Mouse (Mus musculus): ENCODE data around the gene Ctnnal1. TPM values are rescaled to one million over a fixed set of nuclear protein-coding genes. Genes with fewer than 3 reads are reported as not detected.

Gene Ctnnal1
- polyA plus RNA-seq, 1 experiment from 2014 or later: 34.2 TPM

DNA sequence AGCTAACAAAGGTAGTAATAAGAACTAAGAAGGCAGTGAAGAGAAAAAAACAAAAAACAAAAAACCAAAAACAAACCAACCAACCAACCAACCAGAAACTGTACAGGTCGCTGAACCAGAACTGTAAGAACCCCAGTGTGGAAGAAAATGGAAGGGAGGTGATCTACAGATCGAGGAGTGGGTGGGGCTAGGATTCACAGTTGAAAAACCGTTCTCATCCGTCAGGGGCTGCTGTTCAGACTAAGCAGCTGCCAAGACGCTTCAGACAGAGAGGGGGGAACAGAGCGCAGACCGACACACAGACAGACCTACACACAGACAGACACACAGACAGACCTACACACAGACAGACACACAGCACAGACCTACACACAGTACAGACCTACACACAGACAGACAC is 22.5 kb downstream of the Ctnnal1 start:
- H3K9ac ChIP-seq (replicated peaks; ENCODE audit: low read length): no peak overlapping the region
- H3K4me1 ChIP-seq (ENCODE audit: control insufficient read depth, insufficient read depth, low read length): no peaks in the 10 kb centered on the region
- peaks cover 5% of the 10 kb centered on the region for H3K36me3 ChIP-seq (replicated peaks; ENCODE audit: control insufficient read depth, insufficient read depth, low read depth, low read length)
- no peak for ATAC-seq (replicated peaks; ENCODE audit: insufficient number of reproducible peaks, low FRiP score, low TSS enrichment, low read depth)
- H3K4me2 ChIP-seq (ENCODE audit: low read depth, low read length): no peak overlapping the region
- H3K4me3 ChIP-seq (ENCODE audit: low read depth, low read length): no peak overlapping the region
- no peaks in the 10 kb centered on the region for H3K9me3 ChIP-seq (replicated peaks; ENCODE audit: control insufficient read depth, low read length)
- DNase-seq (ENCODE audit: low spot score): no peak
- 80% methylated on average over 7 of the region's 7 CpGs for WGBS
- no peaks in the 10 kb centered on the region for H3K27me3 ChIP-seq (ENCODE audit: control insufficient read depth, insufficient read depth, low read length)
- no peak overlapping the region for H3K27ac ChIP-seq (replicated peaks; ENCODE audit: low read depth, low read length)

DNA sequence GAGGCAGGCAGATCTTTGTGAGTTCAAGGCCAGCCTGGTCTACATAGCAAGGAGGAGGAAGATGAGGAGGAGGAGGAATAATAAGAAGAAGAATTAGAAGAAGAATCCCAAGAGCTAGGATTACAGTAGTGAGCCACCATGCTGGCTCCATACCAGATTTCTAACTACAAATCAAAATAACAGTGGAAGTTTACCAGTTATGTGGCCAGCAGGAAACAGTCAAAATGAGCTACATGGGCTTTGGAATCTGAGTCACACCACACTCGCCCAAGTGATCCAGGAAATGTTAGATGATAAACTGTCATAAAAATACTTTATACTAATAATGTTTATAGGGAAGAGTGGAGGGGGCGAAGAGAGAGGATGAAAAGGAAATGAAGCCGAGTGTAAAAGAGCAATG is 24.7 kb downstream of the Ctnnal1 start:
- peaks cover 5% of the 10 kb centered on the region for H3K36me3 ChIP-seq (replicated peaks; ENCODE audit: control insufficient read depth, insufficient read depth, low read depth, low read length)
- H3K4me1 ChIP-seq (ENCODE audit: control insufficient read depth, insufficient read depth, low read length): no peaks in the 10 kb centered on the region
- H3K27me3 ChIP-seq (ENCODE audit: control insufficient read depth, insufficient read depth, low read length): no peaks in the 10 kb centered on the region
- H3K9me3 ChIP-seq (replicated peaks; ENCODE audit: control insufficient read depth, low read length): no peaks in the 10 kb centered on the region
- no peak overlapping the region for H3K27ac ChIP-seq (replicated peaks; ENCODE audit: low read depth, low read length)
- DNase-seq (ENCODE audit: low spot score): no peak
- H3K4me2 ChIP-seq (ENCODE audit: low read depth, low read length): no peak overlapping the region
- H3K9ac ChIP-seq (replicated peaks; ENCODE audit: low read length): no peak overlapping the region
- no peak for ATAC-seq (replicated peaks; ENCODE audit: insufficient number of reproducible peaks, low FRiP score, low TSS enrichment, low read depth)
- no peak overlapping the region for H3K4me3 ChIP-seq (ENCODE audit: low read depth, low read length)
- 89% methylated on average over 3 of the region's 3 CpGs for WGBS

DNA sequence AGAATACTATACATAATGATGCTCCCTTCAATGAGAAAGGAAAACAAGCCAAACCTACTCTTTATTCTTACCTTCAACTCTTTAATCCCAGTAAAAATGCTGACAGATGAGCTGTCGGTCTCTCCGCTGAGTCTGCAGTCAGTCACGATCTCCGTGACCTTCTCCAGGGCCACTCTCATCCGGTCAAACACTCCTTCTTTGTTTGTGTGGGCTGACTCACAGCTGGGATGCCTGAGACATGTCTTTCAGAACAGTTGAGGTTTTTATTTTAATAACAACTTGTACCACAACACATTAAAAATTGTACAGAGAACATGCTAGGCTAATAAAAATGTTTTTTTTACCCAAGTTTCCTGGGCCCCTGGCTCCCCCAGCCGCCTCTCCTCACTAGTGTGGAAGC is 27.3 kb downstream of the Ctnnal1 start:
- H3K36me3 ChIP-seq (replicated peaks; ENCODE audit: control insufficient read depth, insufficient read depth, low read depth, low read length): no peaks in the 10 kb centered on the region; the same call in 1 of the 2 replicates
- no peak overlapping the region for H3K27ac ChIP-seq (replicated peaks; ENCODE audit: low read depth, low read length)
- no peak for DNase-seq (ENCODE audit: low spot score)
- H3K4me3 ChIP-seq (ENCODE audit: low read depth, low read length): no peak overlapping the region
- no peak for ATAC-seq (replicated peaks; ENCODE audit: insufficient number of reproducible peaks, low FRiP score, low TSS enrichment, low read depth)
- no peaks in the 10 kb centered on the region for H3K27me3 ChIP-seq (ENCODE audit: control insufficient read depth, insufficient read depth, low read length)
- no peak overlapping the region for H3K4me2 ChIP-seq (ENCODE audit: low read depth, low read length)
- no peak overlapping the region for H3K9ac ChIP-seq (replicated peaks; ENCODE audit: low read length)
- 65% methylated on average over 6 of the region's 6 CpGs for WGBS
- no peaks in the 10 kb centered on the region for H3K4me1 ChIP-seq (ENCODE audit: control insufficient read depth, insufficient read depth, low read length)
- H3K9me3 ChIP-seq (replicated peaks; ENCODE audit: control insufficient read depth, low read length): no peaks in the 10 kb centered on the region

DNA sequence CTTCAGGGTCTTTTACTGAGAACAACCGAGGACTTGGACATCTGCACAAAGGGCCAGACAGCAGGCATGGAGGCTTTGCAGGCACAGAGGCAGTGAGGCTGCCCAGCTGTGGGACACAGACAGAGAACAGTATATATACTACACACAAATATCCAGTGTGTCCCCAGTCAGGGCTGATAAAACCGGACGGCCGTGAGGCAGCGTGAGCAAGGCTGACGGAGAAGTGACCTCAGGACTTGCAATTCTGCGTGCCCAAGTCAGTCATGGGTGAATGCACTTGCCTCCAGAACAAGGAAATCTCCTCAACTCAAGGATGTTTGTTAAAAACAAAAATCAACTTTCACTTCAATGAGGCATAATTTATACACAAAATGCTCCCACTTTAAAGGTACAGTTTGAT is 33.0 kb downstream of the Ctnnal1 start:
- no peak overlapping the region for H3K9ac ChIP-seq (replicated peaks; ENCODE audit: low read length)
- H3K4me2 ChIP-seq (ENCODE audit: low read depth, low read length): no peak overlapping the region
- H3K4me1 ChIP-seq (ENCODE audit: control insufficient read depth, insufficient read depth, low read length): no peaks in the 10 kb centered on the region
- WGBS: 77% methylated on average over 7 of the region's 7 CpGs
- no peak for ATAC-seq (replicated peaks; ENCODE audit: insufficient number of reproducible peaks, low FRiP score, low TSS enrichment, low read depth)
- no peak overlapping the region for H3K4me3 ChIP-seq (ENCODE audit: low read depth, low read length)
- no peaks in the 10 kb centered on the region; the same call in 1 of the 2 replicates for H3K36me3 ChIP-seq (replicated peaks; ENCODE audit: control insufficient read depth, insufficient read depth, low read depth, low read length)
- DNase-seq (ENCODE audit: low spot score): no peak
- H3K27ac ChIP-seq (replicated peaks; ENCODE audit: low read depth, low read length): no peak overlapping the region
- H3K9me3 ChIP-seq (replicated peaks; ENCODE audit: control insufficient read depth, low read length): no peaks in the 10 kb centered on the region
- no peaks in the 10 kb centered on the region for H3K27me3 ChIP-seq (ENCODE audit: control insufficient read depth, insufficient read depth, low read length)

DNA sequence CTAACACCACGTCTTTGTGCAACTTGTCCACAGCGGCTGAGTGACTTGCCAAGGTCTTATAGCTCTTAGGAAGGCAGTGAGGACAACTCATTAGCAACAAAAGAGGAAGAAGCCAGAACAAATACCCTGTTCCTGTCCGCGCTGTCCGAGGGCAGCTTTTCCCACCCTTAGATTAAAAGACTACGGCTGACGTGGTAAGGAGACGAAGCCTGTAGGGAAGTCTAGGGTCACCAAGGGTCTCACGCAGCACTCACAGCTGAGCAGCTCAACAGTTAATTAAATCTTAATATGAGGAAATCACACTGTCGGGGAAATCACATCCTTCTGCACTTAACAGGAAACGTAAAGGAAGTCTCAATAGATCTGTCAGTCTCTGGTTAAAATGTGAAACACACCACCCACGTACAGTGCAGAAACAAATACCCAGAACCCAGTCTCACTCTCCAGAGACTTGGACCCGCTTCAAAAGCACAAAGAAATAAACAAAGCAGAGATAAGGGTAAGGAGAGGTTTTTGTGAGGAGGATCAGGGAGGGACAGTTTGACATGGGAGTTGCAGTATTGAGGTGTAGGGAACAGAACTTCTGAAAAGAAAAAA is 33.9 kb downstream of the Ctnnal1 start:
- WGBS: 56% methylated on average over 13 of the region's 13 CpGs
- ATAC-seq (replicated peaks; ENCODE audit: insufficient number of reproducible peaks, low FRiP score, low TSS enrichment, low read depth) (no peak), DNase-seq (ENCODE audit: low spot score) (no peak)
- H3K27me3 ChIP-seq (ENCODE audit: control insufficient read depth, insufficient read depth, low read length): no peaks in the 10 kb centered on the region
- H3K4me2 ChIP-seq (ENCODE audit: low read depth, low read length): no peak overlapping the region
- no peaks in the 10 kb centered on the region; the same call in 1 of the 2 replicates for H3K36me3 ChIP-seq (replicated peaks; ENCODE audit: control insufficient read depth, insufficient read depth, low read depth, low read length)
- H3K4me3 ChIP-seq (ENCODE audit: low read depth, low read length): no peak overlapping the region
- no peaks in the 10 kb centered on the region for H3K9me3 ChIP-seq (replicated peaks; ENCODE audit: control insufficient read depth, low read length)
- H3K4me1 ChIP-seq (ENCODE audit: control insufficient read depth, insufficient read depth, low read length): no peaks in the 10 kb centered on the region
- no peak overlapping the region for H3K27ac ChIP-seq (replicated peaks; ENCODE audit: low read depth, low read length)
- no peak overlapping the region for H3K9ac ChIP-seq (replicated peaks; ENCODE audit: low read length)

DNA sequence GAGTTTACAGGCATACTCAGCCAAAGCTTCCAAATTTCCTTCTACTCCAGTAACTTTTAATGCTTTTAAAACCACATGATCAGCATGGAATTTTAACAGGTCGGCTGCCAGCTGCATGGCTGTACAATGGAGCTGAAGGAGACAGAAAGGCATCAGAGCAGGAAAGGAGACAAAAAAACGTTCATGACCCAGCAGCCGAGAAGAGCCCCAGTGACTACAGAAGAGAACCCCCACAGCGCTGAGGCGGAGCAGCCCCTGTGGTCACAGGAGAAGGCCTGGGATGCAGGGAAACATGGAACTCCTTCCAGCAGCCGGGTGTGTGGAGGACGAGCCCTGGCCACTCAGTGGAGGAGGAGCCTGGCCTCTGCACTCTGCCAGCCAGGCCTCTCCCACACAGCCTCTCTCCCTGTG is 35.5 kb downstream of the Ctnnal1 start:
- no peaks in the 10 kb centered on the region; the same call in none of the 2 replicates for H3K36me3 ChIP-seq (replicated peaks; ENCODE audit: control insufficient read depth, insufficient read depth, low read depth, low read length)

DNA sequence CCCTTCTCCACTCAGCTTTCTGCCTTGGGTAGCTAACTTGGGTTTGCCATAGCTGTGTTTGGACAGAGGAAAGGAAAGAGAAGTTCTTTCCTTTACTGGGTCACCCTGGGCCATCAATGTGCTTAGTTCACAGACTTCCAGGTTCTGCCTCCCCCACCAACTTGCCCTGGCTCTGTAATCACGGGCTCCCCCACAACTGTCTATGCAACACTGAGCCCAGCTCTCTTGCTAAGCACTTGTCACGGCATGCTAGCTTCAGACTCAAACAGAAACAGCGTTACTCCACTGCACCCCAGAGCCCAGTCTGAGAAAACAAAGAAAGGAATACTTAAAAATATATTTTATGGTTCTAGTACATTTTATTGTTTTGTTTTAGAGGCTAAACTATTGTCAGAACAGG is 36.1 kb downstream of the Ctnnal1 start:
- no peak for DNase-seq (ENCODE audit: low spot score)
- Histone ChIP-seq H3K4me2 (ENCODE audit: low read depth, low read length) (no peak overlapping the region), H3K9me3 (replicated peaks; ENCODE audit: control insufficient read depth, low read length) (no peaks in the 10 kb centered on the region), H3K36me3 (replicated peaks; ENCODE audit: control insufficient read depth, insufficient read depth, low read depth, low read length) (no peaks in the 10 kb centered on the region; the same call in none of the 2 replicates), H3K9ac (replicated peaks; ENCODE audit: low read length) (no peak overlapping the region), H3K27ac (replicated peaks; ENCODE audit: low read depth, low read length) (no peak overlapping the region), H3K4me3 (ENCODE audit: low read depth, low read length) (no peak overlapping the region), H3K4me1 (ENCODE audit: control insufficient read depth, insufficient read depth, low read length) (no peaks in the 10 kb centered on the region), H3K27me3 (ENCODE audit: control insufficient read depth, insufficient read depth, low read length) (no peaks in the 10 kb centered on the region)
- 83% methylated on average over 3 of the region's 3 CpGs for WGBS
- ATAC-seq (replicated peaks; ENCODE audit: insufficient number of reproducible peaks, low FRiP score, low TSS enrichment, low read depth): no peak

More for the DNA sequence above, 35.5 kb downstream of the Ctnnal1 start:
- ATAC-seq (replicated peaks; ENCODE audit: insufficient number of reproducible peaks, low FRiP score, low TSS enrichment, low read depth): peak; percentile 62
- no peak overlapping the region for H3K9ac ChIP-seq (replicated peaks; ENCODE audit: low read length)
- H3K27ac ChIP-seq (replicated peaks; ENCODE audit: low read depth, low read length): no peak overlapping the region
- WGBS: 71% methylated on average over 7 of the region's 7 CpGs
- no peak for DNase-seq (ENCODE audit: low spot score)
- no peaks in the 10 kb centered on the region for H3K9me3 ChIP-seq (replicated peaks; ENCODE audit: control insufficient read depth, low read length)
- no peak overlapping the region for H3K4me2 ChIP-seq (ENCODE audit: low read depth, low read length)
- H3K4me3 ChIP-seq (ENCODE audit: low read depth, low read length): no peak overlapping the region
- no peaks in the 10 kb centered on the region for H3K27me3 ChIP-seq (ENCODE audit: control insufficient read depth, insufficient read depth, low read length)
- no peaks in the 10 kb centered on the region for H3K4me1 ChIP-seq (ENCODE audit: control insufficient read depth, insufficient read depth, low read length)

DNA sequence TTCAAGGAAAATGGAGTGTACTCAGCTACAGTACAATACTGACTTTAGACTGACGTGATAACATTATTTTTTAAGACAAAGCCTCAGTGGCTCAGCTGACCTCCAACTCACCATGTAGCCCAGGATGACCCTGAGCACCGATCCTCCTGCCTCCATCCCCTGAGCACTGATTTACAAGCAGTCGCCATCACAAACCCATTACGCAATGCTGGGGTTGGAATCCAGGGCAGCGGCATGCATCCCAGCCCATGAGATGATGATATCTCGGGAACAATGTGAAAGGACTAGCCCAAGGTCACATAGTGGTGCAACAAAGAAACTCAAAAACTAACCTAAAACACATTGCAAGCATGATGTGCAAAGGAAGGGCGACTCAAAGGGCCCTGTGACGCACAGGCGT is 40.8 kb downstream of the Ctnnal1 start:
- H3K9me3 ChIP-seq (replicated peaks; ENCODE audit: control insufficient read depth, low read length): no peaks in the 10 kb centered on the region
- no peak overlapping the region for H3K9ac ChIP-seq (replicated peaks; ENCODE audit: low read length)
- no peak for DNase-seq (ENCODE audit: low spot score)
- H3K4me1 ChIP-seq (ENCODE audit: control insufficient read depth, insufficient read depth, low read length): no peaks in the 10 kb centered on the region
- 91% methylated on average over 9 of the region's 9 CpGs for WGBS
- H3K4me3 ChIP-seq (ENCODE audit: low read depth, low read length): no peak overlapping the region
- no peak for ATAC-seq (replicated peaks; ENCODE audit: insufficient number of reproducible peaks, low FRiP score, low TSS enrichment, low read depth)
- H3K36me3 ChIP-seq (replicated peaks; ENCODE audit: control insufficient read depth, insufficient read depth, low read depth, low read length): no peaks in the 10 kb centered on the region; the same call in none of the 2 replicates
- H3K27me3 ChIP-seq (ENCODE audit: control insufficient read depth, insufficient read depth, low read length): no peaks in the 10 kb centered on the region
- no peak overlapping the region for H3K27ac ChIP-seq (replicated peaks; ENCODE audit: low read depth, low read length)
- H3K4me2 ChIP-seq (ENCODE audit: low read depth, low read length): no peak overlapping the region

Measured in embryonic facial prominence, embryonic 11.5 days (tissue).